Mouse (Mus musculus): ENCODE measurements around the gene Pmepa1. TPM values are rescaled to one million over a fixed set of nuclear protein-coding genes. Genes with fewer than 3 reads are reported as not detected.

Gene Pmepa1
- polyA plus RNA-seq (2015; fragmentation: Nextera tagmentation; extraction: Ambion mirVana): 3.1 and 4.2 TPM in 2 replicates

- DNase-seq (ENCODE audit: low spot score): peak; percentile 91
Measured at GRCm38 (mm10) chr2:173276409-173276808, at the start of gene Pmepa1. Gene Pmepa1 (minus strand): TSS chr2:173276533.

GRCm38 (mm10) chr2:173321754-173322153 lies 45.4 kb upstream of the Pmepa1 start:
- DNase-seq (ENCODE audit: low spot score): no peak

GRCm38 (mm10) chr2:173321194-173321593 lies 44.9 kb upstream of the Pmepa1 start:
- no peak for DNase-seq (ENCODE audit: low spot score)

- no peak for DNase-seq (ENCODE audit: low spot score)
Measured at GRCm38 (mm10) chr2:173314291-173314690, 38.0 kb upstream of the Pmepa1 start.

- DNase-seq (ENCODE audit: low spot score): no peak
Measured at GRCm38 (mm10) chr2:173308486-173308885, 32.2 kb upstream of the Pmepa1 start.

- no peak for DNase-seq (ENCODE audit: low spot score)
Measured at GRCm38 (mm10) chr2:173307984-173308383, 31.7 kb upstream of the Pmepa1 start.

GRCm38 (mm10) chr2:173307561-173307960 lies 31.2 kb upstream of the Pmepa1 start:
- peak; percentile 32 for DNase-seq (ENCODE audit: low spot score)

- DNase-seq (ENCODE audit: low spot score): peak; percentile 9
Measured at GRCm38 (mm10) chr2:173306734-173307525, 30.6 kb upstream of the Pmepa1 start.

GRCm38 (mm10) chr2:173305011-173305410 lies 28.7 kb upstream of the Pmepa1 start:
- no peak for DNase-seq (ENCODE audit: low spot score)

GRCm38 (mm10) chr2:173300663-173301630 lies 24.6 kb upstream of the Pmepa1 start:
- DNase-seq (ENCODE audit: low spot score): no peak

- DNase-seq (ENCODE audit: low spot score): no peak
Measured at GRCm38 (mm10) chr2:173296408-173296807, 20.1 kb upstream of the Pmepa1 start.

GRCm38 (mm10) chr2:173293042-173293441 lies 16.7 kb upstream of the Pmepa1 start:
- DNase-seq (ENCODE audit: low spot score): no peak

GRCm38 (mm10) chr2:173292551-173292950 lies 16.2 kb upstream of the Pmepa1 start:
- no peak for DNase-seq (ENCODE audit: low spot score)

GRCm38 (mm10) chr2:173290981-173291380 lies 14.6 kb upstream of the Pmepa1 start:
- DNase-seq (ENCODE audit: low spot score): no peak

- no peak for DNase-seq (ENCODE audit: low spot score)
Measured at GRCm38 (mm10) chr2:173289928-173290327, 13.6 kb upstream of the Pmepa1 start.

GRCm38 (mm10) chr2:173285816-173286538 lies 9.6 kb upstream of the Pmepa1 start:
- no peak for DNase-seq (ENCODE audit: low spot score)

- DNase-seq (ENCODE audit: low spot score): no peak
Measured at GRCm38 (mm10) chr2:173284771-173285170, 8.4 kb upstream of the Pmepa1 start.

GRCm38 (mm10) chr2:173282191-173282590 lies 5.9 kb upstream of the Pmepa1 start:
- no peak for DNase-seq (ENCODE audit: low spot score)

GRCm38 (mm10) chr2:173281021-173281937 lies 4.9 kb upstream of the Pmepa1 start:
- DNase-seq (ENCODE audit: low spot score): no peak
